Mouse (Mus musculus) ES-Bruce4 (cell line): ENCODE data around the gene Fam13a.

Experiments
- CTCF ChIP-seq: IDR thresholded peaks from one replicate; pipeline ENCODE4 v1.8.1; 2011; ENCODE audit warnings: low read depth, low read length
- EP300 ChIP-seq: IDR thresholded peaks from 2 replicates; pipeline ENCODE4 v1.6.1; 2011; ENCODE audit warnings: low read depth, low read length; ENCODE audit not compliant: insufficient read depth
- POLR2A ChIP-seq: IDR thresholded peaks from one replicate; pipeline ENCODE4 v1.8.1; 2011; ENCODE audit warnings: low read length; ENCODE audit not compliant: insufficient read depth

- no peak for TF ChIP-seq CTCF
- TF ChIP-seq POLR2A = no peak
- no peak for TF ChIP-seq EP300
Measured at GRCm38 (mm10) chr6:59016336-59016832, 8.0 kb downstream of the Fam13a start.
